ENCODE assay signal across 12 mouse cellular contexts in the genomic region with DNA sequence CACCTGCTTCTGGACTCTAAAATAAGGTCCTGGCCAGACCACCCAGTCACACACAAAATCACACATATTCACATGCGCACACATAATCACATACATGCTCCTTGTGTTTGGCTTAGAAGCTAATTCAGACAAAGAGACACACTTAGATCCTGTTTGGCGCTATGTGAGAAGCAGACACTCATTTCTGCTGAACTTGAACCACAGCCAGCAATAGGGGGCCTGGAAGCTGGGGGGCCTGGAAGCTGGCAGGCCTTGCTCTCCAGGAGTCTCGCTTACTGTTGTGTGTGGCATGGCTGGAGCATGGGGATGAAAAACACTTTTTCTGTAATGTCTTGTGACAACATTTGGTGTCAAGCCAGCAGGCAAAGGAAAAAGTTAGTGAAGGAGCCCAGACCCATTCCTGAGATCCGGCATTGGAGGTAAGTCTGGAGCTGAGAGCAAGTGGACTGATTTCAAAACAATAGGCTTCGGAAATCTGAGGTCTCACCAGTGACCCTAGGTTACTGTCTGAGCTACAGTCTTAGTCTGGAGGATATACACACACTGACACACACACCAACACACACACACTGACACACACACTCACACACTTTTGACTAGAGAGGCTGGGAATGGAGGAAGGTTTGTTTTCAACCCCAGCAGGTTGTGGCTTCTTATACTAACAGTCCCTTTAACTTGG.
"Had no signal": no experiment of that assay in that cellular context is flagged by ENCODE, and none has a peak within 500 bp of the region (broad histone marks: within the 10 kb centered on the region; RNA-seq: fewer than 3 reads in every experiment).

No protein-coding gene starts in this region.

- H3K4me1 ChIP-seq: neural tube, embryonic 15.5 days had no signal

- H3K27me3 ChIP-seq: limb, embryonic 13.5 days; neural tube, embryonic 15.5 days had no signal

- DNase-seq: left cerebral cortex, postnatal 4 days; lung, adult 18-20 months; lung, postnatal 36 days; midbrain, embryonic 14.5 days; right cerebral cortex, adult 18-20 months; right cerebral cortex, postnatal 25 days; thymus, postnatal 36 days had no signal

- H3K4me3 ChIP-seq: limb, embryonic 13.5 days; midbrain, embryonic 10.5 days; myocyte; neural tube, embryonic 15.5 days had no signal

- H3K9ac ChIP-seq: limb, embryonic 13.5 days; liver, embryonic 14.5 days; neural tube, embryonic 15.5 days had no signal

- H3K27ac ChIP-seq: limb, embryonic 13.5 days; liver, embryonic 14.5 days; neural tube, embryonic 15.5 days had no signal

- H3K36me3 ChIP-seq: limb, embryonic 13.5 days; midbrain, embryonic 10.5 days; neural tube, embryonic 15.5 days had no signal

- H3K4me2 ChIP-seq: limb, embryonic 13.5 days; neural tube, embryonic 15.5 days had no signal

- H3K9me3 ChIP-seq: limb, embryonic 13.5 days; midbrain, embryonic 10.5 days; neural tube, embryonic 15.5 days had no signal
